Mouse (Mus musculus): ENCODE results near the gene 4931422A03Rik.

Gene 4931422A03Rik

DNA sequence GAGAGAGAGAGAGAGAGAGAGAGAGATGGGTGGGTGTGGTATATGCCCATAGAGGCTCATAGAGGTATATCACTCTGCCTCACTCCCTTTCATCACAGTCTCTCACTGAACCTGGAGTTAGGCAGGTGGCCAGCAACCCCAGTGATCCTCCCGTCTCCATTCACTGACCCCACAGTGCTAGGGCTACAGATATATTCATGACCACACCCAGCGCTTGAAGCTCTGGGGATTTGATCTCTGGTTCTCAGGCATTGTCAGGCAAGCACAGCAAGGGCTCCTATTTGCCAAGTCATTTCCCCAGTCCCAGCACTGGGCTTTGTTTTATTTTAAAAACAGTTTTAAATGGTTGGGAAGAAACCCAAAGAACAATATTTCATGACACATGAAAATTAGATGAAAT is 96.1 kb downstream of the 4931422A03Rik start:
- POLR2A ChIA-PET: interaction anchor here in 1 of 4 experiments (0.7 to 0.9 kb wide), 2 partner anchors 264 to 774 kb away, joined by 3 to 4 read pairs; no protein-coding TSS in a partner anchor
- CTCF ChIA-PET: no interaction called here

DNA sequence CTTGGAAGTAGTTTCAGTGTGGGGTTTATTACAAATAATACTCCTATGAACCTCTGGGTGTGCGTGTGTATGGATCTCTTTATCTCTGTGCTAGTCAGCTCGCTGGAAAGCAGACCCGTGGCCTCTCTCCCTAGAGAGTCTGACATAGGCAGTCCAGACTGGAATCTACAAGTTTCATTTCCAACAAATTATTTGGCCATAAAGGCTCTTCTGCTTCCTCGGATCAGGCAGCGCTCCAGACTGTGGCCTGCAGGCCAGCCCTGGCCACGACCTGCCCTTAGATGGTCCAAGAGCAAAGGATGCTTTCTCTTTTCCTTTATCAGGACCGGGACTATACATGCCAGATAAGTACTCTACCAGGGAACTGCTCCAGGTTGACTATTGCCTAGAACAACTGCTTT is 96.7 kb downstream of the 4931422A03Rik start:
- ChIA-PET POLR2A (no interaction called here), CTCF (no interaction called here)

DNA sequence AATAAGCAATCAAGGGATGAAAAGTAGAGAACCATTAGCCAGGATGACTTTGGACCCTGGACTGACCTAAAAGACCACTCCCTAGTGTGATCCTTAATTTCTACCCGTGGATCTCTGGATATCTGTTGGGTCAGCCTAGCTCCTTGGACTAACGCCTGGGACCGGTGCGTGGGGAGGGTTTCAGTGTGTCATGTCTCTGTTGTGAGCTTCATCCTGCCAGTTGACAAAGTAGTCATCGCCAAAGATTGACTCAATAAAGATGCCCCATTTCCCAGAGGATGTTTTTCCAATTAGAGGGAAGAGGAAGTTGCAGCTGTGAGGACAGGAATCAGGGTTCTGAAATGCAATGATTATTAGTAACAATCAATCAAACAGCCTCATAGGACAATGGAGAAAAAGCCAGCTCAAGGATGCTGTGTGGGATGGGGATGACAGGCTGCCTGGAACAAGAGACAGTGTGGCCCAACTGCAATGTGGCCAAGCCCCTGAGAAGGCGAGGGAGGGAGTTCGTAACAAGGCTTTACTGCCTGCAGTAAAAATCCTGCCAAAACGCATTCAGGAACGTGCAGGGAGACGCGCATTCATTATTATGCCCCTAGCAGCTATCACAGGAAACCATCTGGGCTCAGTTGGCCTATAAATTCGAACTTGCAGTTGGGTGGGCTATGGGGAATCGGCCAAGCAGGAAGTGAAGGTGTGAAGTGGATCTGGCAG is 97.7 kb downstream of the 4931422A03Rik start:
- POLR2A ChIA-PET: interaction anchor here in 1 of 4 experiments (1.5 kb wide), 1 partner anchor 13 kb away, joined by 4 read pairs; no protein-coding TSS in a partner anchor
- CTCF ChIA-PET: no interaction called here

DNA sequence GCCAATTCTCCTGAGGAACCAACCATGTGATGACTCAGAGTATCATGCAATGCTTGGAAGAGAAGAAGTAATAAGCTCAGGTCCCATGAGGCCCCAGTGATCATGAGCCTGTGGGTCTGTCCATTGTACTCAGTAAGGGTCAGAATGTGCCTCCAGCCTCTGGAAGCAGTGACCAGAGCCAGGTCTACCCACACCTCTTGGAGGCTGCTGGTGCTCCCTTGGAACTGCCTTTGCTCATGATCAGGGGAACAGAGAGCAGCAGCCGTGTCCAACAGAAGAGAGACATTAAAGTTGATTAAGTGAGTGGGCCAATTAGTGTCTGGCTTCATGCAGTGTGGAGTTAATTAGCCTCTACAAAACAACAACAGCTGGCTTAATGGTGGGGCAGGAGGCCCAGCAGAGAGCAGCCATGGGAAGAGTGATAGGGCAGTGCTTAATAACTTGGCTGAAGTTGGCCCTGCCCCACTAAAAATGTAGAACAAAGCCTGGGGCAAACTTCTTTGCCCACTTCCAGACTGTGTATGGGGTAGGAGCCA is 100.5 kb downstream of the 4931422A03Rik start:
- ChIA-PET CTCF (no interaction called here), POLR2A (interaction anchor here in 1 of 4 experiments (1.1 kb wide), 1 partner anchor 22 kb away, joined by 3 read pairs; no protein-coding TSS in a partner anchor)

DNA sequence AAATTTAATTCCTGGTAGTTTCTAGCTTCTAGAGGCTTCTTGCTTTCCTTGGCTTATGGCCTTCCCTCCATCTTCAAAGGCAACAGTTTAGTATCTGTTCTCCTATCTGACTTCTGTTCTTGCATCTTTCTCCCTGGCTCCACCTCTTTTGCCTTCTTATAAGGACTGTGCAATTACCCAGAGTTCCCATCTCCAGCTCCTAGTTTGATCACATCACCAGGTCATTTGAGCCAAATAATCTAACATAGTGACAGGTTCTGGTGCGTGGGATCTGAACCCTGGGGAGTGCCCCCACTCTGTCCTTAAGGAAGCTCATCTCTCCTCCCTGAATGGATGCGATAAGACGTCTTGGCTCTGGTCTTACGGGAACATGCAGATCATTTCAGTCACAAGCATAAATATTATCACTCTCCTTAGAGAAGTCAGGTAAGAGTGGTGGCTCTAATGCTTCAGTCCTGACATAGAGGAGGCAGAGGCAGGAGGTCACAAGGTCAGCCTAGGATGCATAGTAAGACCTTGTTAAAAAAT is 101.5 kb downstream of the 4931422A03Rik start:
- ChIA-PET CTCF (no interaction called here), POLR2A (interaction anchor here in 1 of 4 experiments (0.6 to 1.1 kb wide), 2 partner anchors 21 to 71 kb away, joined by 3 to 4 read pairs; no protein-coding TSS in a partner anchor)

DNA sequence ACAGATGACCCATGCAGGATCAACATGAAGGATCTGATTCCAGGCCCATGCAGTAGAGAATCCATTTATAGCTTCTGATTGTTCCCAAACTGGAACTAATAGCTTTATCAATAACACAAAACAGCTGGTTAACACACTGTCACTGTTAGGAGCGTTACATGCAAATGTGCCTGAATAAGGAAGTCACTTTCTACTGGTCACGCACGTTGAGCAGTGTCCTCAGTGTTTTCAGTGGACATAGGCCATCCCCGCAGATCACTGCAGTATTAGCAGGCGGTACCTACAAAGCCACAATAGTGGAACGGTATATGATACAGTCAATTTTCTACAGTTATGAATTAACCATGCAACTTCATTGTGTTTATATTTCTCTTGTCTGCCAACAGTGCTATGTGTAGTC is 108.7 kb downstream of the 4931422A03Rik start:
- ChIA-PET CTCF (no interaction called here), POLR2A (interaction anchor here in 1 of 4 experiments (1.1 kb wide), 1 partner anchor 185 kb away, joined by 3 read pairs; no protein-coding TSS in a partner anchor)

DNA sequence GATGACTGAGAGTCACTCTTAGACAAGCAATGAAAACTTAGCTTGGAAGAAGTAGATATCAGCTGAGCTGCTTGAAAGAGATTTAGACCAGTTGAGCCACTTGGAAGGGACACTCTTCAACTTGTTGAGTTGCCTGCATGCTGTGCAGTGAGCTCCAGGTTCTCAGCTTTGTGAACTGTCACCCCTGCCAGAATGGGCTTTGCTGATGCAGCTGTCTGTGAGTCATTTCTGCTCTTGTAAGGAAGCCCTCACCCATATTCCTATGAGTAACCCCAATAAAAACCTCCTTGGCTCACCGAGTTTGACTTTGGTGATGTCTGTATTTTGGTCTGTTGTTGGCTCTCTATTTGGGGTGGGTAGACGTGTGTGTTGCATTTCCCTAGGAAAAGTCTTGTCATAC is 109.8 kb downstream of the 4931422A03Rik start:
- ChIA-PET POLR2A (interaction anchor here in 1 of 4 experiments (0.6 kb wide), 1 partner anchor 274 kb away, joined by 3 read pairs; no protein-coding TSS in a partner anchor), CTCF (no interaction called here)

DNA sequence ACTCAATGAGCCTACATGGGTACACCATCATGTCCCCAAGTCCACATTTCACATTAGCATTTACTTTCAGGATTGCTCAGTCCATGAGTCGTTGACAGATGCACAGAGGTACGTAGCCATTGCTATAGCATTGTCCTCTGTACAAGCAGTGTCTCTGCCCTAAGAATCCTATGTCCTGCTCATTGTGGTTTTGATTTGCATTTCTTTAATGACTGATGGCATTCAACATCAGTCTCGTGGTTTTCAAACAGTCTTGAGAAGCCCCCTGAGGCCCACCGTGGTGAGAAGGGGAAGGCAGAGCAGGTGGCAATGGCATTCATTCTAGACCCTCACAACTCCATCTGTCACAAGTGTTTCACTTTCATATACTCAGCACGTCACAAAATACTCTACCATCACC is 110.8 kb downstream of the 4931422A03Rik start:
- ChIA-PET CTCF (interaction anchor here in 1 of 4 experiments (0.9 kb wide), 1 partner anchor 76 kb away, joined by 3 read pairs; no protein-coding TSS in a partner anchor), POLR2A (no interaction called here)

Measured in embryonic stem cell, embryonic (primary cell).